Mouse (Mus musculus) G1E-ER4 (cell line): Measurements from ENCODE around the gene Bag6. TPM values are rescaled to one million over a fixed set of nuclear protein-coding genes. Genes with fewer than 3 reads are reported as not detected.

Experiments
- GATA1 ChIP-seq: IDR thresholded peaks from one replicate; pipeline ENCODE4 v1.8.0; 2012; ENCODE audit warnings: low read length, inconsistent platforms
- polyA plus RNA-seq: library from polyadenylated mRNA; stranded (reverse); fragments of >175 nt; gene quantifications from 2 replicates; pipeline ENCODE4 v1.2.3, GENCODE M21; 2012

The Bag6 gene
- polyA plus RNA-seq, 1 experiment = 826 TPM

- TF ChIP-seq GATA1 = no peak
Observed at GRCm38 (mm10) chr17:35156461-35157200, 21.7 kb downstream of the Bag6 start.

GRCm38 (mm10) chr17:35157254-35157653 lies 22.3 kb downstream of the Bag6 start:
- TF ChIP-seq GATA1 = no peak

GRCm38 (mm10) chr17:35157661-35158175 lies 22.7 kb downstream of the Bag6 start:
- no peak for TF ChIP-seq GATA1

GRCm38 (mm10) chr17:35158850-35159593 lies 24.0 kb downstream of the Bag6 start:
- TF ChIP-seq GATA1 = no peak

- TF ChIP-seq GATA1 = no peak
Observed at GRCm38 (mm10) chr17:35159638-35160037, 24.7 kb downstream of the Bag6 start.

GRCm38 (mm10) chr17:35161421-35161820 lies 26.4 kb downstream of the Bag6 start:
- TF ChIP-seq GATA1 = no peak

GRCm38 (mm10) chr17:35162121-35162520 lies 27.1 kb downstream of the Bag6 start:
- TF ChIP-seq GATA1 = no peak

- no peak for TF ChIP-seq GATA1
Observed at GRCm38 (mm10) chr17:35162730-35163129, 27.8 kb downstream of the Bag6 start.

GRCm38 (mm10) chr17:35163326-35164081 lies 28.5 kb downstream of the Bag6 start:
- no peak for TF ChIP-seq GATA1

GRCm38 (mm10) chr17:35164218-35164567 lies 29.2 kb downstream of the Bag6 start:
- no peak for TF ChIP-seq GATA1

GRCm38 (mm10) chr17:35164568-35165450 lies 29.8 kb downstream of the Bag6 start, which contains the start of gene Prrc2a:
Prrc2a (minus strand) TSS chr17:35164897.
- TF ChIP-seq GATA1 = no peak

- TF ChIP-seq GATA1 = no peak
Observed at GRCm38 (mm10) chr17:35165451-35166155, 30.6 kb downstream of the Bag6 start.

GRCm38 (mm10) chr17:35166352-35167035 lies 31.5 kb downstream of the Bag6 start:
- TF ChIP-seq GATA1 = no peak

GRCm38 (mm10) chr17:35167794-35168193 lies 32.8 kb downstream of the Bag6 start:
- no peak for TF ChIP-seq GATA1
